Mouse (Mus musculus) liver, adult (tissue): Measurements from ENCODE around the gene Hilpda.
A peak's percentile ranks its signal among the peaks of the same experiment; 100 is the strongest.

Experiments
- GATA4 ChIP-seq: IDR thresholded peaks from 2 replicates; pipeline ENCODE4 v1.6.1; 2014; ENCODE audit warnings: mild to moderate bottlenecking, low read length; ENCODE audit not compliant: insufficient replicate concordance

Hilpda gene

DNA sequence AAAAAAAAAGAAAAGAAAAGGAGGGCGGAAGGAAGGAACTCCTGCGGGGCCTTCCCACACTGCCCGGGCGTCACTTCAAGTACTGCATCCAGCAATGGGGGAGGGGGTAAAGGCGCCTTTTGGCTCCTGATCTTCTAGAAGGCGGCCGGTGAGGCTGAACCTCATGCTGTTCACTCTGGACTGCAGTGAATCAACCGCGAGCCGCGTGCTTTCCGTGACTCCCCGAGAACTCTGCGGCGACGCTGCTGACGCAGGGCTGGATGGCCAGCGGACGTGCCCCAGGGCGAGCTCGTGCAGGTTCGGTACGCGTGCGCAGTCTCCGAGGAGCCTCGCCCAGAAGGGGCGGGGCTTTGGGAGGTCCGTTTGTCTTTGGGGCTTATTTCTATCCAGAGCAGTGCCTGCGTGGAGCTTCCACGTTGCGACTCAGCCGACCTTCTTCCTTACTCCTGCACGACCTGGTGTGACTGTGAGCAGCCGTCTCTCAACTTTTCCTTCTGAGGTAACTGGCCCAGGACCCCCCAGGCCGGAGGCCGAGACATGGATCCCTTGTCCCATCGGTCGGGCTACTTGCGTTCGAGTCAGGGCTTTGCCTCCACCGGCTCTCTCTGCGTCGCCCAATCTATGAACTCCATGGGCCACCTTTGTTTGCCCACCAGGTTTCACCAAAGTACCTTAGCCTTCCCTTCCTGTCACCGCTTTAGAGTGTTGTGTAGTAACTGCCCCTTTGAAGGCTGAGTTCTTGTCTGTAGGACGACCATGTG, at the start of gene Hilpda:
Gene Hilpda, plus strand, starts transcription at position 177 of the 761 bp plus-strand sequence.
- TF ChIP-seq GATA4 = peak; percentile 45; the same call in 1 of the 2 replicates

DNA sequence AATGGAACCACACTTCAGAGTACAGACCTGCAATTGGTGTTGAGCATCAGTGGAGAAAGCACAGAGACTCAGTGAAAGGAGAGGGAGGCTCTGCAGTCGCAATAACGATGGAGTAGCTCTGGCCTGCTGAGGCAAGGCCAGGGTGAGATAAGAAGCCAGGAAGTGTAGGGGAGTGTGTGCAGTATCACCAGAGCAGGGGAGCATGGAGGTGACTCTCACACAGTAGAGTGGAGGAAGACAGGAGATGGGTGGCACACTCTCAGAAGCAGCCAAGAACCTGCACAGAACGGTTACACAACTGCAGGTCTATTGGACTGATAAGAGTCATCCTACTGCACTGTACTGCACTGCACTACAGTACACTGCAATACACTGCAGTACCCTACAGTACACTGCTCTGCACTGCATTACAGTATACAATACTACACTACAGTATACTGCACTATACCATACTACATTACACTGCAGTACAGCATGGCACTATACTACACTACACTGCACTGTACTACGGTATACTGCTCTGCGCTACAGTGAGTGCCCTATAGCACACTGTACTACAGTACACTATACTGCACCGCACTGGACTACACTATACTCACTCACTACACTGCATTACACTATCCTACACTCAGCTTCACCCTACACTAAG, 42.9 kb upstream of the Hilpda start:
- no peak for TF ChIP-seq GATA4

- no peak for TF ChIP-seq GATA4
Measured at GRCm38 (mm10) chr6:29230386-29230785, 41.9 kb upstream of the Hilpda start.

GRCm38 (mm10) chr6:29231799-29232198, 40.5 kb upstream of the Hilpda start:
- no peak for TF ChIP-seq GATA4

DNA sequence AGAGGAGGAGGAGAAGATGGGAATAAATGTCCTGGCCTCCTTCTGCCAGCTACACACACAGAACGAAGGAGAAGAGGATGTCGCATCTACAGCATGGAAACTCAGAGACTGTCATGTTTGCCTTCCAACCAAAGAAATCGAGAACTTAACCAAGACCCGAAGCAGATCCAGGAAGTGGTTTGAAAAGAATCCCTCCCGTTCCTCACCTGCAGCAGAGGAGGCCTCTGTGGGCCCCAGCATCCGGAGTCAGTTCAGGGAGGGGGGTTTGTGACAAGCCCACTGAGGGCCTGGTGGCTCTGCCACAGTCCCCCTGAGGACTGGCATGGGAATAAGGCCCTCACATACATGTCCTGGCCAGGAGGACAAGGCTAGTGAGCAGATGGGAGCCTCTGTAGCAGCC, 40.0 kb upstream of the Hilpda start:
- TF ChIP-seq GATA4 = no peak

DNA sequence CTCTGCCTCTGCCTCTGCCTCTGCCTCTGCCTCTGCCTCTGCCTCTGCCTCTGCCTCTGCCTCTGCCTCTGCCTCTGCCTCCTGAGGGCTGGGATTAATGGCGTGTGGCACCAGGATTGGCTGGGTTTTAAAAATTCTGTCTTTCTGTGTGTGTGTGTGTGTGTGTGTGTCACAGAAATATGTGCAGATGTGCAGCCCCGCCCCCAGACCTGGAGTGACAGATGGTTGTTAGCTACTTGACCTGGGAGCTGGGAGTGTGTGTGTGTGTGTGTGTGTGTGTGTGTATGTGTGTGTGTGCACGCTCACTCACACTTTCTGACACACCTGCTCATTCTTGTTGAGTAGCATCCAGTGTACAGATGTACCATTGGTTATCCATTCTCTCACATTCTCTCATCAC, 38.6 kb upstream of the Hilpda start:
- TF ChIP-seq GATA4 = no peak

- TF ChIP-seq GATA4 = no peak
Measured at GRCm38 (mm10) chr6:29234272-29234671, 38.0 kb upstream of the Hilpda start.

DNA sequence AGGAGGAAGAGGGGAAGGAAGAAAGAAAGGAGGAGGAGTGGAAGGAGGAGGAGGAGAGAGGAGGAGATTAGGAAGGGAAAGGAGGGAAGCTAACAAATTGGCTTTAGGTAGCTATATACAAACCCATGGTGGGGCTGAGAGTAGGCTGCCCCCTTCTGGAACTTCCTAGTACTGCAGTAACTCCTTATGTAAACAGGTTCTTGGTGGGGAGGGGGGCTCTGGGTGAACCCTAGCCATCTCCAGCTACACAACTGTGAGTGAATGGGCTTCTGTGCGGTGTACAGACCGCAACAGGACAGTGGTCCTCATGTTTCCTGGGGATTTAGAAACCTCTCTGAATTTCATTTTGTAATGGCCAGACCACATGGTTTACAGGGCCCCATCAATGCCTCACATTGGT, 31.5 kb upstream of the Hilpda start:
- TF ChIP-seq GATA4 = no peak

DNA sequence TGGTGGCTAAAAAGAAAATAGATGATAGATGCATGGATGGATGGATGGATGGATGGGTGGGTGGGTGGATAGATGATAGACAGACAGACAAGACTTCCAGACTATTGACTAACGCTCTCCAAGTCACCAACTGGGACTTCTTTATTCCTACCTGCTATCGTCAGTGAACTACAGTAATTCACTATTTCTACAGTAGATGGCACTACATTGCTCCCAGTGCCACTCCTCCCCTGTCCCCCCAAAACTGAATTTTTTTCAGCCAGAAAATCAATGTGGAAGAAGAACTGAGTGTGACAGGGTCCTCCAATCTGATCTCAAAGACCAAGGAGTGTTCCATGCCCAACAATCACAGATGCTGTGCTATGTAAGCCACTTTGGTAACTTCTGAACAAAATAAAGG, 30.6 kb upstream of the Hilpda start:
- no peak for TF ChIP-seq GATA4

GRCm38 (mm10) chr6:29242265-29242664, 30.0 kb upstream of the Hilpda start:
- no peak for TF ChIP-seq GATA4

DNA sequence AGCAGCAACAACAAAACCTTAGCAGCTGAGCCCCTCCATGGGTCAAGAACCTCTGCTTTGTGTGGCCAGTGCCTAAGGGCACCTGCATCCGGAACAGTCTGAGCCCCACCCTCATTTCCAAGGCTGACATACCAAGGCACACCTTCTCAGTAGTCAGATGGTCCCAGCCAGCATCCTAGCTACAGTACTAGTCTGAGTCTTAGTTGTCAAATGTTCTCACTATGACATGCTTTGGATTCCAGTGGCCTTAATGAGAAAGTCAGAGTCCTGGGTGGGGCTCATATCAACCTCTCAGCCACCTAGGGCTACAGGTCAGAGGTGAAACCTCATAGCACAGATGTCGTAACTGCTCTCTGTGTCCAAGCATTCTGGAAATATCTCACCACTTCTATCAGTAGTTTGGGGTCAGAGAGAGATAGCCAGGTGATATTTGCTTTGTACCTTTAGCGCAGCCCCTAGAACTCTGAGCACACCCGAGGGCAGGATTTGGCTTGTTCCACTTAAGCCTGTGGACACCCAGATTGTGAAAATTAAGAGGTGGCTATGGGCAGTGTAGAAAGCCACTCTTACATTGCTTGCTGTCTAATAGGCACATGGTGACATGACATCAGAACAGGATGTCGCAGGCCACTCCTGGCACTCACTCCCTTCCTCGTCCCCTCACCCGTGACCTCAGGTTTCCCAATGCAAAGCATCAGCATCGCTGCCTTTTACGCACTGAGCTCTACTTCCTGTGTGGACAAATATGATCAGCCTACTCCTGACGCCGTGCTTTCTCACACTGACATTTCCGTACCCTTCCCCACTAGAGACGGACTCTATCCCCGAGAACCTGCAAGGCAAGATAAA, 26.8 kb upstream of the Hilpda start:
- no peak for TF ChIP-seq GATA4

- TF ChIP-seq GATA4 = no peak
Measured at GRCm38 (mm10) chr6:29246183-29246582, 26.1 kb upstream of the Hilpda start.

DNA sequence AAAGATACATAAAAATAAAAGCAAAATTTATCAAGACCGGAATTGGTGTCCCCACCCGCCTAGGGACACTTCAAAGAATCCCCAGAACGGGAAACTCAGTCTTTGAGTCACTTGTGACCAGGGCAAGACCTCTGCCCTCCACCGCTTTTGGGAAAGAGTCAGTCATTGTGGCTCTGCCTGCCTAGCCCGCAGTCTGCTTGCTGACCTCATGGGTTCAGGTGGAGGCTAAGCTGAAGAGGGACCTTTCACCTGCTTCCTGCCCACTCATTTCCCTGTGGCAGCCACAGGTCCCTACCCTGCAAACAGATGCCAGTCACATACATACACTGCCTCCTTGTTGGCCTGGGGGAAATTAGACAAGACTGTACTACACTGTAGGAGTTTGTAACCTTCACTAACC, 25.7 kb upstream of the Hilpda start:
- no peak for TF ChIP-seq GATA4

DNA sequence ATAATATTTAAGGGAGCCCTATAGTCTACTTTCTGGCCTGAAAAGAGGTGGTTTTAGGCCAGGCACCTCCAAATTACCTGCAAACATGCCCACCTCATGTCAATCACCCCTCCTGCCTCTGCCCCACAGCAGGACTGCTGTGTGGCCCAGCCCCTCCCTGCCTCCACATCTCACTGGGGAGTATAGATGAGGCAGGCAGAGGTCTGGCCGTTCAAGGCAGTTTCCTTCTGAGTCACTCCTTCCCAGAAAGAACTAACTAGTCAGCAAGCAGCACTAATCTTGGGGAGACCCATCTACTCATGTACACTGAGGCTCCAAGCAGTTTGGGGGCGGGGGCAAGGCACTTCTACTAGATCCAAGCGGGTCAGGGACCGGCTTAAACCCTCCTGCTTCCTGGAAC, 25.2 kb upstream of the Hilpda start:
- no peak for TF ChIP-seq GATA4

GRCm38 (mm10) chr6:29259418-29259817, 12.9 kb upstream of the Hilpda start:
- no peak for TF ChIP-seq GATA4

DNA sequence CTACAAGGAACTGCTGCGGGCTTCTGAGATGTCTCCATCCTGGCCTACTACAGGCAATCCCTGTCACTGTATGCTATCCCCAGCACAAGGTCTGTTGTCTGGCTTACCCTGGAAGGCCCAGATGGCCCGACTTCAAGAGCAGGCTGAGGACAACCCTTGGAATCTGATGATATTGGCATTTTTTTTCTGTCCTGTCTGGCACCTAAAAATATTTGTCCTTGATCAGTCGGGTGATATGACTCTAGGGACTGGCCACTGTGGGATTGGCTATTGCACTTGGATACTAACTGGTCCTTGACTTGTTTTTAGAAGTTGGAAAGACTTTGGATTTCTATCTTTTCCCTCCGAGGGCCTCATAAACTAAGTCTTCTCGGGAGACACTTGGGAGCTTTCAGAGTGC, 10.5 kb upstream of the Hilpda start:
- no peak for TF ChIP-seq GATA4
